Mouse (Mus musculus) liver, embryonic 14.5 days (tissue): ENCODE data around the gene Rps28. TPM values are rescaled to one million over a fixed set of nuclear protein-coding genes. Genes with fewer than 3 reads are reported as not detected.

Experiments
- ATAC-seq: fragments of 200-750 bp; cut with Nextera tagmentation; 2 replicates; pipeline ENCODE4 v1.8.0; 2017; ENCODE audit warnings: moderate number of reproducible peaks, mild to moderate bottlenecking, moderate library complexity; ENCODE audit not compliant: insufficient read depth
- DNase-seq, 3 experiments: peaks; one replicate each; pipeline ENCODE4 v3.0.0-alpha.2; 2012 to 2013; ENCODE audit warnings: low read depth in 3 of 3, low spot score in 3 of 3
- H3K27ac ChIP-seq: fragments of 300-500 bp; sonication (generic); 2 replicates; pipeline ENCODE4 v1.5.1; 2014; ENCODE audit warnings: moderate library complexity, mild to moderate bottlenecking, control low read depth, inconsistent platforms
- H3K27me3 ChIP-seq: fragments of 300-500 bp; sonication (generic); 2 replicates; pipeline ENCODE4 v1.6.1; 2014; ENCODE audit warnings: mild to moderate bottlenecking, low read length, moderate library complexity; ENCODE audit not compliant: control insufficient read depth, insufficient read depth
- H3K36me3 ChIP-seq: fragments of 300-500 bp; sonication (generic); replicated peaks from 2 replicates; pipeline ENCODE4 v1.6.1; 2014; ENCODE audit warnings: low read depth; ENCODE audit not compliant: control insufficient read depth, insufficient read depth
- H3K4me1 ChIP-seq, 2 experiments: fragments of 200-500 bp in 1 of 2; fragments of 300-500 bp in 1 of 2; sonication (generic) in 1 of 2; replicated peaks; 2 replicates each; pipeline ENCODE4 v1.6.1; 2012 to 2014; ENCODE audit warnings: antibody characterized with exemption in 1 of 2, inconsistent platforms in 1 of 2, low read length in 1 of 2; ENCODE audit not compliant: control insufficient read depth in 2 of 2, insufficient read depth in 2 of 2
- H3K4me2 ChIP-seq: fragments of 300-500 bp; sonication (generic); 2 replicates; pipeline ENCODE4 v1.6.1; 2014; ENCODE audit warnings: low read depth, mild to moderate bottlenecking, control low read depth, moderate library complexity
- H3K4me3 ChIP-seq, 2 experiments: fragments of 200-500 bp in 1 of 2; fragments of 300-500 bp in 1 of 2; sonication (generic) in 1 of 2; 2 replicates each; pipeline ENCODE4 v1.5.1; 2012 to 2014; ENCODE audit warnings: low read depth in 2 of 2, low read length in 2 of 2, mild to moderate bottlenecking in 2 of 2, control low read depth in 1 of 2, inconsistent platforms in 1 of 2, moderate library complexity in 1 of 2; ENCODE audit not compliant: insufficient read depth in 1 of 2
- H3K9ac ChIP-seq: fragments of 300-500 bp; sonication (generic); replicated peaks from 2 replicates; pipeline ENCODE4 v1.6.1; 2014; ENCODE audit warnings: mild to moderate bottlenecking, control low read depth, moderate library complexity
- H3K9me3 ChIP-seq: fragments of 300-500 bp; sonication (generic); 2 replicates; pipeline ENCODE4 v1.6.1; 2016; ENCODE audit warnings: low read length, mixed read lengths; ENCODE audit not compliant: control insufficient read depth
- CTCF ChIP-seq: IDR thresholded peaks from 2 replicates; pipeline ENCODE4 v1.5.1; 2016; ENCODE audit warnings: antibody characterized with exemption, low read depth, control low read depth
- EP300 ChIP-seq: IDR thresholded peaks from 2 replicates; pipeline ENCODE4 v1.6.1; 2016; ENCODE audit warnings: antibody characterized with exemption, low read depth
- WGBS: fragments of 180-500 bp; shearing (Covaris S2); extraction: QIAGEN DNeasy Blood & Tissue Kit; methylation state at CpG from one replicate; pipeline ENCODE4 v1.1.7; 2014; ENCODE audit not compliant: insufficient replicate concordance; 5-methylcytosine and 5-hydroxymethylcytosine counted together
- polyA plus RNA-seq, 2 experiments: library from polyadenylated mRNA; depleted of rRNA in 1 of 2; stranded (reverse) in 1 of 2; unstranded in 1 of 2; fragments of >200 nt; fragmentation: Nextera tagmentation in 1 of 2; extraction: Ambion mirVana in 1 of 2; gene quantifications; 2 replicates each; pipeline versions ENCODE4 v1.2.1 to v1.2.3; 2012 to 2014

The Rps28 gene
- polyA plus RNA-seq, 2 experiments: 702 to 901 TPM

DNA sequence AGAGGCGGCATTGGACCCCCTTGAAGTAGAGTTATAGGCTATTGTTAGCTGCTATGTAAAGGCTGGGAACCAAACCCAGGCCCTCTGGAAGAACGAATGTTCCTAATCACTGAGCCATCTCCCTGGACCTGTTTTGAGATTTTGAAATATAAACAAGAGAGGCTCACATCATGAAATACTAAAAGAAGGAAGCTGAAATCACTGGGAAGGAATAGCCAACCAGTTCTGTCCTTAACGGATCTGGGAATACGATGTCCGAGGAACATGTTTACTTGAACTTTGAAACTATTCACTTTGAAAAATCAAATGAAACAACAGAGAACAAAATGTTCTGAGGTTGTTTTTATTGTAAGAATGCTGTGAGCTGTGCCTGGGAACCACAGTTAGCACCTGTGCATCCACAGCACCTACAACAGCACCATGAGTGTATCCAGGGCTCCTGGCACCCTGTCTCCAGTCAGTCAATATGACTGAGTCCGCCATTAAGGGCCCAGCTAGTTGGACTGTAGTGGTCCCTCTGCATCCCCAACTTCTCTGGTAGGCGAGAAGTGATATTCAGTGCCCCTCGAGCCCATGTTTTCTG lies 49.7 kb downstream of the Rps28 start:
- H3K4me2 ChIP-seq: no peak overlapping the region
- H3K4me1 ChIP-seq: peaks cover 3 to 10% of the 10 kb centered on the region in 2 experiments; a peak in 3 of 4 replicates
- TF ChIP-seq CTCF (no peak), EP300 (no peak)
- H3K27me3 ChIP-seq: no peaks in the 10 kb centered on the region
- ATAC-seq (no peak), DNase-seq (no peak)
- H3K27ac ChIP-seq: no peak overlapping the region
- peaks cover 22% of the 10 kb centered on the region for H3K36me3 ChIP-seq
- no peak overlapping the region for H3K9ac ChIP-seq
- WGBS: 77% methylated on average over 8 of the region's 8 CpGs
- no peak overlapping the region for H3K4me3 ChIP-seq
- no peaks in the 10 kb centered on the region for H3K9me3 ChIP-seq

DNA sequence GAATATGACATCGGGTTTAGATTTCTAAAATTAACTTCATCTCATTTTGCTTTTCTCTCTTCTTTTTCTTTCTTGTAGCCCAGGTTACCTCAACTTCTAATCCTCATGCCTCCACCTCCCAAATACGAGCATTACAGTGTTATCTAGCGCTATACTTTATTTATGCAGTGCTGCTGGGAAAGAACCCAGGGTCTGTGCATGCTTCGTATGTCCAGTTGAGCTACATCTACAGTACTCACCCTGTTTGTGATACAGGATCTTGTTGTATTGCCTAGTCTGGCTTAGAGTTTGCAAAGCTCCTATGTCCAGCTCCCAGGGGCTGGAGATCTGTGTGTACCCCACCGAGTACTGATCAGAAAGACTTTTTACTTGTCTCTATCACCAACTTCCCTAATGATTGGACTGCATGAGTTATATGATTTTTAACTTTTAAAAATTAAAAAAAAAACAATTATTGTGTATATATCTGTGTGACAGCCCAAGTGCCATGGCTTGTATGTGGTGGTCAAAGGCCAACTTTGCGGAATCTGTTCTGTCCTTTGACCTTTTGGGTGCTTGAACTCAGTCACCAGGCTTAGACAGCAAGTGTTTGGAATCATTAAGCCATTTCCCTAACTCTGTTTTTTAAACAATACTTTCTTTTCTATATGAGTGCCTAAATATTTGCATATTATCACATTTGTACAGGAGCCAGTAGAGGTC lies 50.3 kb downstream of the Rps28 start:
- no peak for DNase-seq
- 74% methylated on average over 6 of the region's 6 CpGs for WGBS
- Histone ChIP-seq H3K9me3 (no peaks in the 10 kb centered on the region), H3K27me3 (no peaks in the 10 kb centered on the region), H3K4me1 (peaks cover 0 to 5% of the 10 kb centered on the region in 2 experiments; a peak in 1 of 4 replicates), H3K36me3 (peaks cover 22% of the 10 kb centered on the region), H3K27ac (no peak overlapping the region), H3K9ac (no peak overlapping the region), H3K4me3 (no peak overlapping the region), H3K4me2 (no peak overlapping the region)
- no peak for TF ChIP-seq EP300
- TF ChIP-seq CTCF: no peak
- ATAC-seq: no peak

DNA sequence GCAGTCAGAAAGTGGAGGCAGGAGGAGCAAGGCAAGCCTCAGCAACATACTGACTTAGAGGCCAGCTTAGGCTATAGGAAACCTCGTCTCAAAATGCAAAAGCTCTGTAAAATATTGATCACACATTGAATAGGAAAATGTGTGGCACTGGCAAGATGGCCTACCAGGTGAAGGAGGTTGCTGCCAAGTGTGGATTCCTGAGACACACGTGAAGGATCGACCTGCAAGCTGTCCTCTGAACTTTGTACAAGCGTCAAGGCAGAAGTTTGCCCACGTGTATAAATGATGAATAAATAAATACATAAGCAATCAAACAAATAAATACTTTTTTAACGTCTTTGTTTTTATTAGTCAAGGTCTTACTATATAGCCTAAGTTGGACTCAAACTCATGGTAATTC lies 50.9 kb downstream of the Rps28 start:
- TF ChIP-seq EP300 (no peak), CTCF (no peak)
- no peak overlapping the region for H3K9ac ChIP-seq
- 74% methylated on average over 6 of the region's 6 CpGs for WGBS
- H3K4me1 ChIP-seq: 0 out of 4 replicates have a peak, but pooled peaks cover 0 to under 1% of the 10 kb centered on the region in 2 experiments
- no peak overlapping the region for H3K27ac ChIP-seq
- H3K4me2 ChIP-seq: no peak overlapping the region
- no peak for ATAC-seq
- no peak for DNase-seq
- H3K9me3 ChIP-seq: no peaks in the 10 kb centered on the region
- H3K27me3 ChIP-seq: no peaks in the 10 kb centered on the region
- no peak overlapping the region for H3K4me3 ChIP-seq
- H3K36me3 ChIP-seq: peaks cover 22% of the 10 kb centered on the region

DNA sequence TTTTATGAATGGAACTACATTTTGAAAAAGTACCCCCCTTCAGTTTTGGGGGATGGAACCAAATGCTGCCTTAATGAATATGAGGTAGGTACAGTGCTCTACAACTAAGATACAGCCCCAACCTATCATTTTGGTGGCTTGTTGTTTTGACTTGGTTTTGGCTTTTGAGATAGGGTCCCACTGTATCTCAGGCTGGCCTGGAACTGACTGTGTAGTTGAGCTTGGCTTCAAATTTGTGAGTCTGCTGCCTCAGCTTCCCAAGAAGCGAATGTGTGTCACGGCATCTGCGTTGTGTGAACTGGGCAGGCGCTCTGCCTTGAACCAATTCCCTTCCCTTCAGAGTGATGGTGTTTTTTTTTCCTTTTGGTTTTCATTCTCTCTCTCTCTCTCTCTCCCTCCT lies 52.7 kb downstream of the Rps28 start:
- WGBS: 75% methylated on average over 4 of the region's 4 CpGs
- Histone ChIP-seq H3K4me3 (no peak overlapping the region), H3K9me3 (no peaks in the 10 kb centered on the region), H3K4me1 (no peaks in the 10 kb centered on the region), H3K36me3 (peaks cover 9% of the 10 kb centered on the region), H3K9ac (no peak overlapping the region), H3K27ac (no peak overlapping the region), H3K27me3 (no peaks in the 10 kb centered on the region), H3K4me2 (no peak overlapping the region)
- ATAC-seq (no peak), DNase-seq (no peak)
- TF ChIP-seq EP300: no peak

Other genes starting within 250 kb of the Rps28 start
- gene Zfp414, start 195.5 kb downstream of the Rps28 start, polyA plus RNA-seq (2012; rRNA removed): 22.7 and 28.9 TPM in 2 replicates
- gene Zfp414, start 195.5 kb downstream of the Rps28 start, polyA plus RNA-seq (2014; fragmentation: Nextera tagmentation; extraction: Ambion mirVana): 24.6 and 26.5 TPM in 2 replicates
- gene Pram1, start 186.5 kb downstream of the Rps28 start, polyA plus RNA-seq (2012; rRNA removed): 1.1 and 1.6 TPM in 2 replicates
- gene Pram1, start 186.5 kb downstream of the Rps28 start, polyA plus RNA-seq (2014; fragmentation: Nextera tagmentation; extraction: Ambion mirVana): 1.6 and 2.8 TPM in 2 replicates
- gene Hnrnpm, start 137.7 kb downstream of the Rps28 start, polyA plus RNA-seq (2012; rRNA removed): 101 and 136 TPM in 2 replicates
- gene Hnrnpm, start 137.7 kb downstream of the Rps28 start, polyA plus RNA-seq (2014; fragmentation: Nextera tagmentation; extraction: Ambion mirVana): 143 and 164 TPM in 2 replicates
- gene March2, start 105.9 kb downstream of the Rps28 start, polyA plus RNA-seq (2012; rRNA removed): 162 and 167 TPM in 2 replicates
- 235 and 236 TPM in 2 replicates for gene March2, start 105.9 kb downstream of the Rps28 start, polyA plus RNA-seq (2014; fragmentation: Nextera tagmentation; extraction: Ambion mirVana)
- 91.1 and 101 TPM in 2 replicates for gene Rab11b, start 64.0 kb downstream of the Rps28 start, polyA plus RNA-seq (2012; rRNA removed)
- 62.6 and 74.3 TPM in 2 replicates for gene Rab11b, start 64.0 kb downstream of the Rps28 start, polyA plus RNA-seq (2014; fragmentation: Nextera tagmentation; extraction: Ambion mirVana)
- 6.1 and 6.3 TPM in 2 replicates for gene Angptl4, start 42.7 kb downstream of the Rps28 start, polyA plus RNA-seq (2012; rRNA removed)
- gene Angptl4, start 42.7 kb downstream of the Rps28 start, polyA plus RNA-seq (2014; fragmentation: Nextera tagmentation; extraction: Ambion mirVana): 12.8 and 15.2 TPM in 2 replicates
- gene Kank3, start 14.0 kb downstream of the Rps28 start, polyA plus RNA-seq (2012; rRNA removed): 7.1 and 7.6 TPM in 2 replicates
- gene Kank3, start 14.0 kb downstream of the Rps28 start, polyA plus RNA-seq (2014; fragmentation: Nextera tagmentation; extraction: Ambion mirVana): 7.3 and 7.7 TPM in 2 replicates
- gene Ndufa7, start within 50 bp of the Rps28 start, polyA plus RNA-seq (2012; rRNA removed): 146 and 149 TPM in 2 replicates
- gene Ndufa7, start within 50 bp of the Rps28 start, polyA plus RNA-seq (2014; fragmentation: Nextera tagmentation; extraction: Ambion mirVana): 271 and 282 TPM in 2 replicates
- gene Cd320, start 18.5 kb upstream of the Rps28 start, polyA plus RNA-seq (2012; rRNA removed): 5.2 and 6.7 TPM in 2 replicates
- gene Cd320, start 18.5 kb upstream of the Rps28 start, polyA plus RNA-seq (2014; fragmentation: Nextera tagmentation; extraction: Ambion mirVana): 16.1 and 16.9 TPM in 2 replicates
- not detected in 2 replicates for gene Gm7029, start 49.3 kb upstream of the Rps28 start, polyA plus RNA-seq (2012; rRNA removed)
- not detected in 2 replicates for gene Gm7029, start 49.3 kb upstream of the Rps28 start, polyA plus RNA-seq (2014; fragmentation: Nextera tagmentation; extraction: Ambion mirVana)
- 37.2 and 40.8 TPM in 2 replicates for gene Kifc1, start 66.1 kb upstream of the Rps28 start, polyA plus RNA-seq (2012; rRNA removed)
- 7.2 and 7.9 TPM in 2 replicates for gene Kifc1, start 66.1 kb upstream of the Rps28 start, polyA plus RNA-seq (2014; fragmentation: Nextera tagmentation; extraction: Ambion mirVana)
- 0.36 and 0.44 TPM in 2 replicates for gene Platr17, start 80.6 kb upstream of the Rps28 start, polyA plus RNA-seq (2012; rRNA removed)
- 0.20 and 0.29 TPM in 2 replicates for gene Platr17, start 80.6 kb upstream of the Rps28 start, polyA plus RNA-seq (2014; fragmentation: Nextera tagmentation; extraction: Ambion mirVana)
- 11.1 and 14.7 TPM in 2 replicates for gene Daxx, start 84.9 kb upstream of the Rps28 start, polyA plus RNA-seq (2012; rRNA removed)
- 14.8 and 15.3 TPM in 2 replicates for gene Daxx, start 84.9 kb upstream of the Rps28 start, polyA plus RNA-seq (2014; fragmentation: Nextera tagmentation; extraction: Ambion mirVana)
- gene Tapbp, start 91.3 kb upstream of the Rps28 start, polyA plus RNA-seq (2012; rRNA removed): 10.4 and 10.6 TPM in 2 replicates
- 24.0 and 28.7 TPM in 2 replicates for gene Tapbp, start 91.3 kb upstream of the Rps28 start, polyA plus RNA-seq (2014; fragmentation: Nextera tagmentation; extraction: Ambion mirVana)
- gene Zbtb22, start 91.3 kb upstream of the Rps28 start, polyA plus RNA-seq (2012; rRNA removed): 10.6 and 12.1 TPM in 2 replicates
- gene Zbtb22, start 91.3 kb upstream of the Rps28 start, polyA plus RNA-seq (2014; fragmentation: Nextera tagmentation; extraction: Ambion mirVana): 4.7 and 4.8 TPM in 2 replicates
- 17.0 and 19.6 TPM in 2 replicates for gene Rgl2, start 105.0 kb upstream of the Rps28 start, polyA plus RNA-seq (2012; rRNA removed)
- gene Rgl2, start 105.0 kb upstream of the Rps28 start, polyA plus RNA-seq (2014; fragmentation: Nextera tagmentation; extraction: Ambion mirVana): 4.9 and 5.9 TPM in 2 replicates
- gene Pfdn6, start 115.8 kb upstream of the Rps28 start, polyA plus RNA-seq (2012; rRNA removed): 36.8 and 62.4 TPM in 2 replicates
- gene Pfdn6, start 115.8 kb upstream of the Rps28 start, polyA plus RNA-seq (2014; fragmentation: Nextera tagmentation; extraction: Ambion mirVana): 103 TPM in 2 replicates
- gene Wdr46, start 116.1 kb upstream of the Rps28 start, polyA plus RNA-seq (2012; rRNA removed): 17.3 and 18.9 TPM in 2 replicates
- 8.0 and 11.6 TPM in 2 replicates for gene Wdr46, start 116.1 kb upstream of the Rps28 start, polyA plus RNA-seq (2014; fragmentation: Nextera tagmentation; extraction: Ambion mirVana)
- 1.1 and 1.3 TPM in 2 replicates for gene B3galt4, start 126.9 kb upstream of the Rps28 start, polyA plus RNA-seq (2012; rRNA removed)
- gene B3galt4, start 126.9 kb upstream of the Rps28 start, polyA plus RNA-seq (2014; fragmentation: Nextera tagmentation; extraction: Ambion mirVana): 1.1 and 1.8 TPM in 2 replicates
- 17.4 and 18.7 TPM in 2 replicates for gene Vps52, start 131.2 kb upstream of the Rps28 start, polyA plus RNA-seq (2012; rRNA removed)
- 15.2 and 18.4 TPM in 2 replicates for gene Vps52, start 131.2 kb upstream of the Rps28 start, polyA plus RNA-seq (2014; fragmentation: Nextera tagmentation; extraction: Ambion mirVana)
- 829 and 1,098 TPM in 2 replicates for gene Rps18, start 131.4 kb upstream of the Rps28 start, polyA plus RNA-seq (2012; rRNA removed)
- 1,411 and 1,430 TPM in 2 replicates for gene Rps18, start 131.4 kb upstream of the Rps28 start, polyA plus RNA-seq (2014; fragmentation: Nextera tagmentation; extraction: Ambion mirVana)
- gene H2-K1, start 175.8 kb upstream of the Rps28 start, polyA plus RNA-seq (2012; rRNA removed): 124 and 137 TPM in 2 replicates
- gene H2-K1, start 175.8 kb upstream of the Rps28 start, polyA plus RNA-seq (2014; fragmentation: Nextera tagmentation; extraction: Ambion mirVana): 107 and 108 TPM in 2 replicates
- gene Ring1, start 200.1 kb upstream of the Rps28 start, polyA plus RNA-seq (2012; rRNA removed): 7.6 and 9.7 TPM in 2 replicates
- gene Ring1, start 200.1 kb upstream of the Rps28 start, polyA plus RNA-seq (2014; fragmentation: Nextera tagmentation; extraction: Ambion mirVana): 1.2 and 1.7 TPM in 2 replicates
- gene H2-Ke6, start 203.5 kb upstream of the Rps28 start, polyA plus RNA-seq (2012; rRNA removed): 30.6 and 32.8 TPM in 2 replicates
- 22.3 and 24.9 TPM in 2 replicates for gene H2-Ke6, start 203.5 kb upstream of the Rps28 start, polyA plus RNA-seq (2014; fragmentation: Nextera tagmentation; extraction: Ambion mirVana)
- gene Slc39a7, start 207.1 kb upstream of the Rps28 start, polyA plus RNA-seq (2012; rRNA removed): 27.0 and 28.1 TPM in 2 replicates
- 25.1 and 26.5 TPM in 2 replicates for gene Slc39a7, start 207.1 kb upstream of the Rps28 start, polyA plus RNA-seq (2014; fragmentation: Nextera tagmentation; extraction: Ambion mirVana)
- gene Rxrb, start 207.2 kb upstream of the Rps28 start, polyA plus RNA-seq (2012; rRNA removed): 15.2 and 16.5 TPM in 2 replicates
- gene Rxrb, start 207.2 kb upstream of the Rps28 start, polyA plus RNA-seq (2014; fragmentation: Nextera tagmentation; extraction: Ambion mirVana): 6.0 and 7.2 TPM in 2 replicates
- 0.22 and 0.55 TPM in 2 replicates for gene Col11a2, start 214.9 kb upstream of the Rps28 start, polyA plus RNA-seq (2012; rRNA removed)
- 0.06 and 0.20 TPM in 2 replicates for gene Col11a2, start 214.9 kb upstream of the Rps28 start, polyA plus RNA-seq (2014; fragmentation: Nextera tagmentation; extraction: Ambion mirVana)